Mouse (Mus musculus) kidney, embryonic 15.5 days (tissue): ENCODE results near the gene Gm47841. TPM values are rescaled to one million over a fixed set of nuclear protein-coding genes. Genes with fewer than 3 reads are reported as not detected.

Source experiments
- ATAC-seq: fragments of 200-750 bp; cut with Nextera tagmentation; replicated peaks from 2 replicates; pipeline ENCODE4 v1.8.0; 2017; ENCODE audit warnings: moderate TSS enrichment; ENCODE audit not compliant: low FRiP score
- H3K27ac ChIP-seq: fragments of 300-500 bp; sonication (generic); 2 replicates; pipeline ENCODE4 v1.5.1; 2015; ENCODE audit warnings: mild to moderate bottlenecking, inconsistent platforms
- H3K27me3 ChIP-seq: fragments of 300-500 bp; sonication (generic); 2 replicates; pipeline ENCODE4 v1.6.1; 2015; ENCODE audit warnings: inconsistent platforms
- H3K36me3 ChIP-seq: fragments of 300-500 bp; sonication (generic); 2 replicates; pipeline ENCODE4 v1.6.1; 2015; ENCODE audit warnings: inconsistent platforms
- H3K4me1 ChIP-seq: fragments of 300-500 bp; sonication (generic); 2 replicates; pipeline ENCODE4 v1.6.1; 2015; ENCODE audit warnings: inconsistent platforms
- H3K4me2 ChIP-seq: fragments of 300-500 bp; sonication (generic); 2 replicates; pipeline ENCODE4 v1.6.1; 2015; ENCODE audit warnings: moderate library complexity, mild to moderate bottlenecking, inconsistent platforms
- H3K4me3 ChIP-seq: fragments of 300-500 bp; sonication (generic); replicated peaks from 2 replicates; pipeline ENCODE4 v1.5.1; 2015; ENCODE audit warnings: mild to moderate bottlenecking, inconsistent platforms
- H3K9ac ChIP-seq: fragments of 300-500 bp; sonication (generic); 2 replicates; pipeline ENCODE4 v1.6.1; 2015; ENCODE audit warnings: mild to moderate bottlenecking, inconsistent platforms
- H3K9me3 ChIP-seq: fragments of 300-500 bp; sonication (generic); replicated peaks from 2 replicates; pipeline ENCODE4 v1.6.1; 2016; ENCODE audit warnings: inconsistent platforms
- WGBS: fragments of 180-500 bp; shearing (Covaris S2); methylation state at CpG from one replicate; pipeline ENCODE4 v1.1.7; 2015; ENCODE audit warnings: mixed read lengths; 5-methylcytosine and 5-hydroxymethylcytosine counted together
- polyA plus RNA-seq: library from polyadenylated mRNA; unstranded; fragments of >200 nt; fragmentation: Nextera tagmentation; extraction: Ambion mirVana; gene quantifications from 2 replicates; pipeline ENCODE4 v1.2.1, GENCODE M21; 2015

The Gm47841 gene
- not detected in 2 replicates for polyA plus RNA-seq

DNA sequence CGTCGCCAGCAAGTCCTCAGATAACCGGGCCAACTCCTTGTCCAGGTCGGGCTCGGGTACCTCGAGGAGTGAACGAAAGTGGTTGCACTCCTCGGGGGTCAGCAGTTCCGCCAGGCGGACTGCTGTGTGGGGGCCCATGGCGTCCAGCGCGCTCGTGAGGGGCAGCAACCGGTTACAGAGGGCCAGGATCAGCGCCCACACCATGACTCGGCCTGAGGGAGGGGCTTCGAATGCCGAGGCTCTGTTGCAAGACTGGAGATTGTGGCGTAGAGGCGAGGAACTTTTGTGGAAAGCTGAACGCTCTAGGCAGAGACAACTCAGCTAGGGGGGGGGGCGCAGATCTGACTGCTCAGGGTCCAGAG is at the start of gene Gm47841:
Gene Gm47841 (minus strand): TSS at position 204 of the 362 bp plus-strand sequence.
- 5% methylated on average over 23 of the region's 23 CpGs for WGBS
- peaks cover 86% of the 10 kb centered on the region for H3K27me3 ChIP-seq

GRCm38 (mm10) chr15:101095392-101095791 is 48.2 kb upstream of the Gm47841 start:
- Histone ChIP-seq H3K27me3 (peaks cover 39% of the 10 kb centered on the region), H3K4me3 (no peak overlapping the region), H3K4me2 (no peak overlapping the region), H3K27ac (no peak overlapping the region), H3K4me1 (peaks cover 60% of the 10 kb centered on the region), H3K36me3 (no peaks in the 10 kb centered on the region), H3K9ac (no peak overlapping the region), H3K9me3 (no peaks in the 10 kb centered on the region)
- 45% methylated on average over 3 of the region's 3 CpGs for WGBS
- ATAC-seq = no peak

More for the DNA sequence above, at the start of gene Gm47841:
- Histone ChIP-seq H3K9me3 (no peaks in the 10 kb centered on the region), H3K4me3 (peak within 1 kb of the TSS; percentile 53), H3K4me1 (peaks cover 28% of the 10 kb centered on the region), H3K36me3 (peaks cover 13% of the 10 kb centered on the region), H3K4me2 (peak within 1 kb of the TSS; percentile 98), H3K27ac (no peak within 1 kb of the TSS), H3K9ac (peak within 1 kb of the TSS; percentile 46)
- ATAC-seq = 0 out of 2 replicates have a peak, but pooled peaks have one; percentile 13

DNA sequence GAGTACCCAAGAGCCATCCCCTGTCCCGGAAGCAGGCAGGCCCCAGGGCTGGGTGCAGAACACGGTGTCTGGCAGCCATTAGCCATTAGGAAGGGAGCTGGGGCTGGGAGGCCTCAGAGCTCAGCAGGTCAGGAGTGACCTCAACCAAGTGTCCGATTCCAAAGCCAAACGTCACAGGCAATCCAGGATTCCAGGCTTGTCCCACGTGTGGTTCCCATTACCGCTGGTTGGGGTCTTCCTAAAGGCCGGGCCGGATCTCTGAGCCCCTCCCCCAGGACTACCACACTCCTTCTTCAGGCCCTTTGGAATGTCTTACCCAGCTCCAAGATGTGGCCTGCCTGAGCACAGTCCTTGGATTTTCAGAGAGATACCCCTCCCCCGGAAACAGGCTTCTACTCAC is 47.8 kb upstream of the Gm47841 start:
- H3K27ac ChIP-seq = no peak overlapping the region
- H3K9ac ChIP-seq = no peak overlapping the region
- ATAC-seq = no peak
- no peaks in the 10 kb centered on the region for H3K9me3 ChIP-seq
- H3K27me3 ChIP-seq = peaks cover 42% of the 10 kb centered on the region
- H3K4me2 ChIP-seq = no peak overlapping the region
- H3K4me1 ChIP-seq = peaks cover 60% of the 10 kb centered on the region
- no peaks in the 10 kb centered on the region for H3K36me3 ChIP-seq
- H3K4me3 ChIP-seq = no peak overlapping the region
- 31% methylated on average over 9 of the region's 9 CpGs for WGBS

DNA sequence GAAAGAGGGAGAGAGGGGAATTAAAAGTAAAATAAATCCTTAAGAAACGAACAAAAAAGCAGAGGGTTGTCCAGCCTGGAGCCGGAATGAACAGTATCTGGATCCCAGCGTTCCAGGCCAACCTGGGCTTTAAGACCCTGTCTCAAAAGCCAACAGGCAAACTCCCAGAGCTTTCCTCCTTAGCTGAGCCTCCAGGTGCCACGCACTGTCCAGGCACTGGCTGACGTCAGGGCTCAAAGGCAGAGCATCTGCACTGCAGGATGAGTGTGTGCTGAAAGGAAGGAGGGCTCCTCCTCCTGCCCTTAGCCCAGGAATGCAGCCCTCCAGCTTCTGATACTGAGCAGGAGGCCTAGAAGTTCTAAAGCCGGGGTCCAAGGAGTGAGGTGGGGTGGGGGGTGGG is 46.8 kb upstream of the Gm47841 start:
- H3K27ac ChIP-seq = peak overlapping the region; percentile 15; the same call in 1 of the 2 replicates
- no peaks in the 10 kb centered on the region for H3K9me3 ChIP-seq
- ATAC-seq = no peak
- peaks cover 44% of the 10 kb centered on the region for H3K27me3 ChIP-seq
- no peak overlapping the region for H3K4me3 ChIP-seq
- H3K36me3 ChIP-seq = no peaks in the 10 kb centered on the region
- H3K9ac ChIP-seq = no peak overlapping the region
- peaks cover 59% of the 10 kb centered on the region for H3K4me1 ChIP-seq
- H3K4me2 ChIP-seq = no peak overlapping the region
- 32% methylated on average over 6 of the region's 6 CpGs for WGBS

- Histone ChIP-seq H3K4me1 (peaks cover 50% of the 10 kb centered on the region), H3K9me3 (no peaks in the 10 kb centered on the region), H3K36me3 (no peaks in the 10 kb centered on the region), H3K9ac (0 out of 2 replicates have a peak overlapping the region, but pooled peaks have one; percentile 3), H3K27me3 (peaks cover 48% of the 10 kb centered on the region), H3K4me2 (peak overlapping the region; percentile 48), H3K27ac (peak overlapping the region; percentile 82), H3K4me3 (peak overlapping the region; percentile 11; the same call in 1 of the 2 replicates)
- 10% methylated on average over 25 of the region's 25 CpGs for WGBS
- peak; percentile 93 for ATAC-seq
Measured at GRCm38 (mm10) chr15:101092829-101093648, 45.8 kb upstream of the Gm47841 start.

GRCm38 (mm10) chr15:101092121-101092828 is 45.1 kb upstream of the Gm47841 start:
- 0 out of 2 replicates have a peak overlapping the region, but pooled peaks have one; percentile 3 for H3K9ac ChIP-seq
- peak overlapping the region; percentile 82 for H3K27ac ChIP-seq
- H3K4me2 ChIP-seq = peak overlapping the region; percentile 48
- peak overlapping the region; percentile 11; the same call in 1 of the 2 replicates for H3K4me3 ChIP-seq
- H3K9me3 ChIP-seq = no peaks in the 10 kb centered on the region
- H3K4me1 ChIP-seq = peaks cover 42% of the 10 kb centered on the region
- WGBS = 25% methylated on average over 14 of the region's 14 CpGs
- peaks cover 49% of the 10 kb centered on the region for H3K27me3 ChIP-seq
- ATAC-seq = peak; percentile 55
- H3K36me3 ChIP-seq = no peaks in the 10 kb centered on the region

DNA sequence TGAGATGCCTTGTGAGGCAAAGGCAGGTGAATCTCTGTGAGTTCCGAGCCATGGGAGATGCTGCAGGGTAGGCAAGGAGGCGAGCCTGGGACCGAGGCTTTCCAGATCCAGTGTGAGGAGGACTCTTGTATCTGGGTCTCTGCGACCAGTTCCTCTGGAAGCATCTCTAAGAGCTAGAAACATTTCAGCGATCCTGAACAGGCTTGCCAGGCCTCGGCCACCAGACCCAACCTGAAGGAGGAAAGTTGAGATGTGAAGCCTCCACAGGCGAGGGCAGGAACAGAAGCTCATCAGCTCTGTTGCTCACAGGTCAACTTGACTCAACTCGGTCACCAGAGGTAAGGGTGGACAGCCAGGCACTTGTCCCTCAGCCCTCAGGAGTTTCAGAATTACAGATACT is 44.4 kb upstream of the Gm47841 start:
- Histone ChIP-seq H3K36me3 (no peaks in the 10 kb centered on the region), H3K4me3 (no peak overlapping the region), H3K9me3 (no peaks in the 10 kb centered on the region), H3K27me3 (peaks cover 50% of the 10 kb centered on the region), H3K9ac (no peak overlapping the region), H3K4me2 (no peak overlapping the region), H3K27ac (no peak overlapping the region), H3K4me1 (peaks cover 41% of the 10 kb centered on the region)
- 90% methylated on average over 8 of the region's 8 CpGs for WGBS
- ATAC-seq = no peak

GRCm38 (mm10) chr15:101088291-101088690 is 41.1 kb upstream of the Gm47841 start:
- WGBS = 68% methylated on average over 4 of the region's 4 CpGs

DNA sequence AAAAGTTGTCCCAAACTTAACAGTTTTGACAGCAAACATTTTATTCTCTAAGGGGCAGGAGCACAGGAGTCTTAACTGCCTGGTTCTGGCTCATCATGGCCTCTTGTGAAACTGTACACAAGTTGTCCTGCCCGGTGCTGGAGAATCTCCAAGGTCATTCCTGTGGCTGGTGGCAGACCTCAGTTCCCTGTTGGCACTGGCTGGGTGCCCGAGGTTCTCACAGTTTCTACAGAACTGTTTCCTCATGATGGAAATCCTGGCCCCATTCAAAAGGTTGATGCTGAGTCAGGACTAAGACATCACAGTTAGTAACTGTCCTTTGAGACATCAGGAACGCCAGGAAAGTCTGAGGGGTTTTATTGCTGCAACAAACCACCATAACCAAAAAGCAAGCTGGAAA is 39.8 kb upstream of the Gm47841 start:
- H3K4me1 ChIP-seq = peaks cover 16% of the 10 kb centered on the region
- H3K9me3 ChIP-seq = no peaks in the 10 kb centered on the region
- no peak overlapping the region for H3K4me3 ChIP-seq
- H3K27ac ChIP-seq = no peak overlapping the region
- ATAC-seq = no peak
- H3K27me3 ChIP-seq = peaks cover 46% of the 10 kb centered on the region
- no peaks in the 10 kb centered on the region for H3K36me3 ChIP-seq
- H3K9ac ChIP-seq = no peak overlapping the region
- H3K4me2 ChIP-seq = no peak overlapping the region
- 65% methylated on average over 3 of the region's 3 CpGs for WGBS

More at GRCm38 (mm10) chr15:101088291-101088690, 41.1 kb upstream of the Gm47841 start:
- Histone ChIP-seq H3K4me3 (no peak overlapping the region), H3K27me3 (peaks cover 44% of the 10 kb centered on the region), H3K27ac (no peak overlapping the region), H3K4me1 (peaks cover 25% of the 10 kb centered on the region), H3K9me3 (no peaks in the 10 kb centered on the region), H3K4me2 (no peak overlapping the region), H3K9ac (no peak overlapping the region), H3K36me3 (no peaks in the 10 kb centered on the region)
- ATAC-seq = no peak

DNA sequence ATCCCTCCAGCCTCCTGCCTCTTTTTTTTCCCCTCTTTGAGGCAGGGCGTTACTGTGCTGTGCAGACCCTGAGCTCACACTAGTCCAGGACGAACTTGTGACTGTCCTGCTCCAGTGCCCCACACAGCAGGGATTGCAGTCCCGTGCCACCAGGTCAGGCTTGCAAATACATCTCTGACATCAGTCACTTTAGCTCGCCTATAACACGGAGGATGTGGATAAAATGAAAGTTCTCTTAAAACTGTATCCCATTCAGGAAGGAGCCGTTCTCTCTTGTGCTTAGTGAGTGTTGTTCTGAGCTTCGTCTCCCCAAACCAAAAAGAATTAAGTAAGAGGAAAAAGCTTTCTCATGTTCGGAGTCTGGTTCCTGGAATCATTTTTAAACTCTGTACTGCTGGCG is 39.3 kb upstream of the Gm47841 start:
- H3K9me3 ChIP-seq = no peaks in the 10 kb centered on the region
- H3K36me3 ChIP-seq = no peaks in the 10 kb centered on the region
- H3K4me2 ChIP-seq = no peak overlapping the region
- ATAC-seq = no peak
- WGBS = 64% methylated on average over 9 of the region's 9 CpGs
- H3K9ac ChIP-seq = no peak overlapping the region
- H3K4me3 ChIP-seq = no peak overlapping the region
- H3K27ac ChIP-seq = no peak overlapping the region
- H3K4me1 ChIP-seq = peaks cover 19% of the 10 kb centered on the region
- peaks cover 41% of the 10 kb centered on the region for H3K27me3 ChIP-seq

GRCm38 (mm10) chr15:101084499-101084898 is 37.3 kb upstream of the Gm47841 start:
- no peaks in the 10 kb centered on the region for H3K36me3 ChIP-seq
- peaks cover 27% of the 10 kb centered on the region for H3K27me3 ChIP-seq
- WGBS = 64% methylated on average over 10 of the region's 10 CpGs
- no peak overlapping the region for H3K4me2 ChIP-seq
- no peaks in the 10 kb centered on the region for H3K9me3 ChIP-seq
- no peak overlapping the region for H3K4me3 ChIP-seq
- no peak overlapping the region for H3K9ac ChIP-seq
- ATAC-seq = no peak
- H3K4me1 ChIP-seq = peaks cover 38% of the 10 kb centered on the region
- no peak overlapping the region for H3K27ac ChIP-seq

GRCm38 (mm10) chr15:101082236-101082635 is 35.0 kb upstream of the Gm47841 start:
- Histone ChIP-seq H3K9ac (no peak overlapping the region), H3K4me2 (no peak overlapping the region), H3K4me3 (no peak overlapping the region), H3K4me1 (peaks cover 51% of the 10 kb centered on the region), H3K9me3 (no peaks in the 10 kb centered on the region), H3K27me3 (peaks cover 21% of the 10 kb centered on the region; the same call in 1 of the 2 replicates), H3K36me3 (no peaks in the 10 kb centered on the region), H3K27ac (peak overlapping the region; percentile 9; the same call in 1 of the 2 replicates)
- 52% methylated on average over 4 of the region's 4 CpGs for WGBS
- ATAC-seq = no peak
